Mouse (Mus musculus) c-Kit-positive CD71-negative TER-119-negative erythroid progenitor cells, embryonic 14.5 days (primary cell): ENCODE measurements around the gene Adm.

Experiments
- DNase-seq: peaks from one replicate; pipeline ENCODE4 v3.0.0-alpha.2; 2013; ENCODE audit warnings: low read depth

Adm gene

GRCm38 (mm10) chr7:110658378-110658928 is 31.0 kb downstream of the Adm start:
- no peak for DNase-seq

- no peak for DNase-seq
These were observed 39.1 kb downstream of the Adm start for GRCm38 (mm10) chr7:110666537-110666936.

- no peak for DNase-seq
These were observed 40.8 kb downstream of the Adm start for GRCm38 (mm10) chr7:110668247-110668646.

GRCm38 (mm10) chr7:110668756-110669155 is 41.3 kb downstream of the Adm start:
- no peak for DNase-seq

GRCm38 (mm10) chr7:110671121-110671680 is 43.7 kb downstream of the Adm start:
- no peak for DNase-seq
